Mouse (Mus musculus) adrenal gland, postnatal 4 days (tissue): ENCODE data around the gene Gm2026. TPM values are rescaled to one million over a fixed set of nuclear protein-coding genes. Genes with fewer than 3 reads are reported as not detected.
"Not testable (repeated sequence)": the region's sequence is repeated elsewhere in the genome, so short reads cannot be mapped to it uniquely, and the experiment has no call there.

Experiments
- DNase-seq, 2 experiments: peaks; one replicate each; pipeline ENCODE4 v3.0.0; 2021 to 2022; ENCODE audit warnings: low spot score in 2 of 2, mixed read lengths in 2 of 2
- long read RNA-seq, 2 experiments: library from polyadenylated mRNA; stranded (forward); transcript quantifications; one replicate each; pipeline ENCODE4 v2.0.0; 2021
- total RNA-seq, 2 experiments: library from RNA; stranded (reverse); gene quantifications; 2 replicates each; pipeline ENCODE4 v1.2.3; 2021

Gm2026 gene
- total RNA-seq = 10 to 100 TPM; 26.8 to 27.8 TPM
- long read RNA-seq, experiment 1, partial matches to known transcripts = 0 of 4 reads
- long read RNA-seq, experiment 1, other reads (novel, unspliced or antisense) = 1 of 4 reads
- long read RNA-seq, experiment 2, partial matches to known transcripts = 0 of 4 reads
- long read RNA-seq, experiment 2, other reads (novel, unspliced or antisense) = 2 of 4 reads

DNA sequence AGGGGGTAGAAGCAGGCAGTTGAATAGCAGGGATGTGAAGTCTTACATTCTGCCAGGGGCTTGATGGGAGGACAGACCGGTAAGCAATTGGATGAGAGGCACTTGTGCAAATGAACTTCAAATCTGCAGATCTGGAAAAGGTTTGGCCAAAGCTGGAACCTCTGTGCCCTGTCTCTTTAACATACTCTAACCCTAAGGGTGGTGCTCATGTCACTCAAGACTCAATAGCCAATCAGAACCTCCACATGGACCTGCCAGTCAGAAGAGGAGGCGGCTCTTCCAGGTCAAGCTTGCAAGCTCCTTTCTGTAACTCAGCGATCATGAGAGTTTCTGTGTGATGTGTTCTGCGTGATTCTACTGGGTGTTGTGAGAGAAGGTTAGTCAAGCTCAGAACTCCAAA is at the start of gene Gm2026:
Gm2026 (plus strand) TSS at position 301 of the 400 bp plus-strand sequence.
- not testable (repeated sequence) for DNase-seq

DNA sequence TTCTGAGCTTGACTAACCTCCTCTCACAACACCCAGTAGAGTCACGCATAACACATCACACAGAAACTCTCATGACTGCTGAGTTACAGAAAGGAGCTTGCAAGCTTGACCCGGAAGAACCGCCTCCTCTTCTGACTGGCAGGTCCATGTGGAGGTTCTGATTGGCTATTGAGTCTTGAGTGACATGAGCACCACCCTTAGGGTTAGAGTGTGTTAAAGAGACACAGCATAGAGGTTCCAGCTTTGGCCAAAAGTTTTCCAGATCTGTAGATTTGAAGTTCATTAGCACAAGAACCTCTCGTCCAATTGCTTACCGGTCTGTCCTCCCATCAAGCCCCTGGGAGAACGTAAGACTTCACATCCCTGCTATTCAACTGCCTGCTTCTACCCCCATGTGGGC is 34.1 kb upstream of the Gm2026 start, which contains the start of gene Zfp966:
Zfp966 (minus strand) TSS at position 101 of the 400 bp plus-strand sequence.
- not testable (repeated sequence) for DNase-seq

Other genes with a start within 250 kb of the Gm2026 start
- gene Gm2007, start 223.8 kb upstream of the Gm2026 start, total RNA-seq = not detected
- 10 to 100 TPM in 1 of 2 experiments, 1 to 10 TPM in 1; 8.2 to 13.6 TPM for gene Gm14288, start 164.2 kb upstream of the Gm2026 start, total RNA-seq
- 10 to 100 TPM; 31.5 TPM for gene Gm6710, start 96.1 kb upstream of the Gm2026 start, total RNA-seq
- 1 to 10 TPM; 7.5 to 8.3 TPM for gene Zfp966, start 34.2 kb upstream of the Gm2026 start, total RNA-seq
- 1 to 10 TPM in 1 of 2 experiments, not detected in 1; 3.3 TPM for gene Gm2004, start 184.5 kb downstream of the Gm2026 start, total RNA-seq